Mouse (Mus musculus) G1E (cell line): ENCODE data around the gene Gm3187. TPM values are rescaled to one million over a fixed set of nuclear protein-coding genes. Genes with fewer than 3 reads are reported as not detected.
"Not testable (repeated sequence)": the region's sequence is repeated elsewhere in the genome, so short reads cannot be mapped to it uniquely, and the experiment has no call there.

Experiments
- ATAC-seq: 2 replicates; pipeline ENCODE4 v1.8.0; 2016; ENCODE audit warnings: mild to moderate bottlenecking; ENCODE audit not compliant: insufficient number of reproducible peaks, poor library complexity, low FRiP score, severe bottlenecking; ENCODE audit errors: extremely low read depth
- DNase-seq: peaks from one replicate; pipeline ENCODE4 v3.0.0; 2012; ENCODE audit warnings: low spot score
- H3K27me3 ChIP-seq: 2 replicates; pipeline ENCODE4 v1.6.1; 2012; ENCODE audit warnings: mild to moderate bottlenecking, low read length, inconsistent platforms; ENCODE audit not compliant: insufficient read depth
- H3K36me3 ChIP-seq: replicated peaks from 2 replicates; pipeline ENCODE3; 2012; ENCODE audit warnings: mild to moderate bottlenecking, inconsistent platforms
- H3K4me1 ChIP-seq: 2 replicates; pipeline ENCODE4 v1.6.1; 2012; ENCODE audit warnings: low read depth, low read length, inconsistent platforms, mixed read lengths; ENCODE audit not compliant: insufficient read depth
- H3K4me3 ChIP-seq: 2 replicates; pipeline ENCODE4 v1.5.1; 2012; ENCODE audit warnings: low read depth, mild to moderate bottlenecking, inconsistent platforms, low read length, moderate library complexity, mixed read lengths
- H3K9me3 ChIP-seq: replicated peaks from 2 replicates; pipeline ENCODE4 v1.6.1; 2012; ENCODE audit warnings: inconsistent platforms
- polyA plus RNA-seq: library from polyadenylated mRNA; stranded (reverse); fragments of >175 nt; gene quantifications from 2 replicates; pipeline ENCODE4 v1.2.3, GENCODE M21; 2012
- total RNA-seq, 2 experiments: library from RNA; stranded (forward) in 1 of 2; stranded (reverse) in 1 of 2; fragments of 200-1000 nt in 1 of 2; fragments of >200 nt in 1 of 2; fragmentation: Nextera tagmentation in 1 of 2; gene quantifications; 2 replicates each; pipeline ENCODE4 v1.2.3; 2014 to 2017

Gm3187 gene
- total RNA-seq (2014; fragmentation: Nextera tagmentation), result not detected in 2 replicates
- not detected in 2 replicates for total RNA-seq (2017)
- not detected in 2 replicates for polyA plus RNA-seq

DNA sequence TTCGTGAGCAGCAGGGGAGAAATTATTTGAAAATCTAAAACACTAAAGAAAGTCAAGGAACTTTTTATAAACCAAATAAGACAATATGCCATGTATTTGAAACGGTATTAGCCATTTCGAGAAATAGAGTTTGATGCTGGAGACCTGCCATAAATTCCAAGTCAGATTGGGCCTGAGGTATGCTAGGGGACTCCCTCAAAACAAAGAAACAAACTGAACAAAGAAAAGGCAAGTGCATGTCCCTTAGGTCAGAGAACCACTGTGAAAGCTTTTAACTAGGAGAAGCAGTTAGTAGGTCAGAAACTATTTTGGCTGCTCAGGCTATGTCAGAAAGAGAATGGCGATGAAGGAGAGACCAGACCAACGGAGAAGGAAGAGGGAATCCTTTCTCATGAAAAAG is at the start of gene Gm3187:
TSS of gene Gm3187 (plus strand) at position 301 of the 400 bp plus-strand sequence.
- H3K9me3 ChIP-seq, DNase-seq, H3K36me3 ChIP-seq, H3K4me3 ChIP-seq, ATAC-seq, H3K4me1 ChIP-seq, H3K27me3 ChIP-seq: not testable (repeated sequence)

DNA sequence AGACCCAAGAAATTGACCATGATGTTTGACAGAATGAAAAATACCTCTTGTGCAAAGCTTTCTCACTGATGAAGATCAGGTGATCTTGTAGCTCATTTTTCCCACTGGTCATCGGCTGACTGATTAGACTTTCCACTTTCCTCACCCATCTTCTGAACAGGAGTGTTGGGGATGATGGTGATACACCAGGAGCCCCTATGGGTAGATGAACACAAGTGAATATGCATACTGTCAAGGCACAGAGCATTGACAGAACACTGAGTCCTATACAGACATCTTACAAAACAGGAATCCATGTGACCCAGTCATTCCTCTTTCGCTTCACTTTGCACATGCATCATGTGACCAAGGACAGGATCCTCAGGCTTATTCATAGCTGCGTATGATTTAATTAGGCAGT is 28.6 kb upstream of the Gm3187 start, which contains the start of gene Gm3194:
TSS of gene Gm3194 (minus strand) at position 101 of the 400 bp plus-strand sequence.
- not testable (repeated sequence) for H3K27me3 ChIP-seq, DNase-seq, H3K4me3 ChIP-seq, H3K4me1 ChIP-seq, H3K36me3 ChIP-seq, H3K9me3 ChIP-seq, ATAC-seq

DNA sequence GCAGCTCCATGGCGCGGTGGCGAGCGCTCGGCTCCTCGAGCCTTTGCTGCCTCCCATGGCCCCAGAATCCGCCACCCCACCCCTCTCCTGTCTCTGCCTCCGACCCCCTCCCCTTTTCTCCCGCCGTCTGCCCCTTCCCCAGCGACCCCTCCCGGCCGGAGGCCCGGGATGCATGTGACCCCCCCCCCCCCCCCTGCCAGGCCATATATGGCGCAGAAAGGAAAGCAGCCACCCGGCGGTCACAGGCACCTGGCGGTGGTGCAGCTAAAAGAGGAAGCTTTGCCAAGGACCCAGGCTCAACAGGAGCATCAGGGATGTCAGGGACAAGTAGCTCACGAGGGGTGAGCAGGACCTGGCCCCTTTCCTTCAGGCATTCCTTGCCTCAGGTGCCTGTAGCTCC is 23.5 kb upstream of the Gm3187 start:
- not testable (repeated sequence) for H3K27me3 ChIP-seq, H3K9me3 ChIP-seq, H3K36me3 ChIP-seq, H3K4me1 ChIP-seq, ATAC-seq, DNase-seq, H3K4me3 ChIP-seq

DNA sequence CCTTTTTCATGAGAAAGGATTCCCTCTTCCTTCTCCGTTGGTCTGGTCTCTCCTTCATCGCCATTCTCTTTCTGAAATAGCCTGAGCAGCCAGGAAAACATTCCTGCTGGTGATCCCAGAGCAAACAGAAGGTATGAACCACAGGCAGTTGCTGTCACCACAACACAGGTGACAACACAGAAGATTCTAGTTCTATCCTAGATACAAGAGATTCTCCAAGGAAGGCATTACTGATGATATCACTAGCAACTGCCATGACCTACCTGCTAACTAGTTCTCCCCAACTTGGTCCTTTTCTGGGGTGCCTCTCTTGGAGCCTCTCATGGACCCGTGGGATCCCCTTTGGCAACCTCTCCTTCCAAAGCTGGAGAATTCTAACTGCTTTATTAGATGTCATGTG is 6.3 kb upstream of the Gm3187 start, which contains the start of gene Gm8246:
TSS of gene Gm8246 (minus strand) at position 101 of the 400 bp plus-strand sequence.
- not testable (repeated sequence) for H3K36me3 ChIP-seq, ATAC-seq, H3K4me1 ChIP-seq, H3K27me3 ChIP-seq, DNase-seq, H3K4me3 ChIP-seq, H3K9me3 ChIP-seq

DNA sequence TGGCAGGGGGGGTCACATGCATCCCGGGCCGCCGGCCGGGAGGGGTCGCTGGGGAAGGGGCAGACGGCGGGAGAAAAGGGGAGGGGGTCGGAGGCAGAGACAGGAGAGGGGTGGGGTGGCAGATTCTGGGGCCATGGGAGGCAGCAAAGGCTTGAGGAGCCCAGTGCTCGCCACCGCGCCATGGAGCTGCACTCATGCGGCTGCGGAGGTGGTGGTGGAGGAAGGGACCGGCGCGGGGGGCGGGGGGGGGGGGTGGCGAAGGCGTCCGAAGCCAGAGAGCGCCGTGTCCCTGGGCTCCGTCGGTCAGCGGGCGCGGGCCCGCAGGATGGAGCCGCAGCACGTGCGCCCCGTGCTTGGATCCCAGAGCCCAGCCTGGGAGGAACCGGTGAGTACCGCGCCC is 17.4 kb downstream of the Gm3187 start, which contains the start of gene Gm3488:
TSS of gene Gm3488 (plus strand) at position 301 of the 400 bp plus-strand sequence.
- not testable (repeated sequence) for H3K9me3 ChIP-seq, ATAC-seq, DNase-seq, H3K4me1 ChIP-seq, H3K36me3 ChIP-seq, H3K27me3 ChIP-seq, H3K4me3 ChIP-seq

DNA sequence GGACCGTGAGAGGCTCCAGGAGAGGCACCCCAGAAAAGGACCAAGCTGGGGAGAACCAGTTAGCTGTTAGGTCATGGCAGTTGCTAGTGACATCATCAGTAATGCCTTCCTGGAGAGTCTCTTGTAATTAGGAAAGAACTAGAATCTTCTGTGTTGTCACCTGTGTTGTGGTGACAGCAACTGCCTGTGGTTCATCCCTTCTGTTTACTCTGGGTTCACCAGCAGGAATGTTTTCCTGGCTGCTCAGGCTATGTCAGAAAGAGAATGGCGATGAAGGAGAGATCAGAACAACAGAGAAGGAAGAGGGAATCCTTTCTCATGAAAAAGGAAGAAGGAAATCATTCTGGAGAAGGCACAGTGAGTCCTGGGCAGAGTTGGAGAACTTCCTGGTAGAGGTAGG is 54.2 kb downstream of the Gm3187 start, which contains the start of gene Gm3532:
TSS of gene Gm3532 (plus strand) at position 301 of the 400 bp plus-strand sequence.
- not testable (repeated sequence) for H3K9me3 ChIP-seq, H3K36me3 ChIP-seq, ATAC-seq, H3K4me3 ChIP-seq, H3K27me3 ChIP-seq, H3K4me1 ChIP-seq, DNase-seq

Other genes starting within 250 kb of the Gm3187 start
- not detected in 2 replicates for gene Gm3526, start 223.6 kb upstream of the Gm3187 start, total RNA-seq (2014; fragmentation: Nextera tagmentation)
- 0.12 and 0.16 TPM in 2 replicates for gene Gm3526, start 223.6 kb upstream of the Gm3187 start, total RNA-seq (2017)
- not detected in 2 replicates for gene Gm3526, start 223.6 kb upstream of the Gm3187 start, polyA plus RNA-seq
- gene Gm3542, start 149.3 kb upstream of the Gm3187 start, total RNA-seq (2014; fragmentation: Nextera tagmentation), result not detected in 2 replicates
- gene Gm3542, start 149.3 kb upstream of the Gm3187 start, total RNA-seq (2017), result 0.17 TPM in 1 of 2 replicates, not detected in the other
- not detected in 2 replicates for gene Gm3542, start 149.3 kb upstream of the Gm3187 start, polyA plus RNA-seq
- gene Gm3500, start 95.2 kb upstream of the Gm3187 start, total RNA-seq (2014; fragmentation: Nextera tagmentation), result not detected in 2 replicates
- gene Gm3500, start 95.2 kb upstream of the Gm3187 start, total RNA-seq (2017), result not detected in 2 replicates
- gene Gm3500, start 95.2 kb upstream of the Gm3187 start, polyA plus RNA-seq, result not detected in 2 replicates
- gene Gm3194, start 28.7 kb upstream of the Gm3187 start, total RNA-seq (2014; fragmentation: Nextera tagmentation), result not detected in 2 replicates
- 0.12 TPM in 1 of 2 replicates, not detected in the other for gene Gm3194, start 28.7 kb upstream of the Gm3187 start, total RNA-seq (2017)
- not detected in 2 replicates for gene Gm3194, start 28.7 kb upstream of the Gm3187 start, polyA plus RNA-seq
- not detected in 2 replicates for gene Gm8246, start 6.4 kb upstream of the Gm3187 start, total RNA-seq (2014; fragmentation: Nextera tagmentation)
- gene Gm8246, start 6.4 kb upstream of the Gm3187 start, total RNA-seq (2017), result not detected in 2 replicates
- gene Gm8246, start 6.4 kb upstream of the Gm3187 start, polyA plus RNA-seq, result not detected in 2 replicates
- not detected in 2 replicates for gene Gm3488, start 17.5 kb downstream of the Gm3187 start, total RNA-seq (2014; fragmentation: Nextera tagmentation)
- not detected in 2 replicates for gene Gm3488, start 17.5 kb downstream of the Gm3187 start, total RNA-seq (2017)
- gene Gm3488, start 17.5 kb downstream of the Gm3187 start, polyA plus RNA-seq, result not detected in 2 replicates
- gene Gm3532, start 54.3 kb downstream of the Gm3187 start, total RNA-seq (2014; fragmentation: Nextera tagmentation), result not detected in 2 replicates
- not detected in 2 replicates for gene Gm3532, start 54.3 kb downstream of the Gm3187 start, total RNA-seq (2017)
- gene Gm3532, start 54.3 kb downstream of the Gm3187 start, polyA plus RNA-seq, result not detected in 2 replicates
- gene Gm8265, start 148.8 kb downstream of the Gm3187 start, total RNA-seq (2014; fragmentation: Nextera tagmentation), result not detected in 2 replicates
- not detected in 2 replicates for gene Gm8265, start 148.8 kb downstream of the Gm3187 start, total RNA-seq (2017)
- not detected in 2 replicates for gene Gm8265, start 148.8 kb downstream of the Gm3187 start, polyA plus RNA-seq
- not detected in 2 replicates for gene Gm9603, start 203.2 kb downstream of the Gm3187 start, total RNA-seq (2014; fragmentation: Nextera tagmentation)
- gene Gm9603, start 203.2 kb downstream of the Gm3187 start, total RNA-seq (2017), result 0.17 TPM in 1 of 2 replicates, not detected in the other
- gene Gm9603, start 203.2 kb downstream of the Gm3187 start, polyA plus RNA-seq, result not detected in 2 replicates